Mouse (Mus musculus) kidney, embryonic 16.5 days (tissue): ENCODE results near the gene Lpcat2. TPM values are rescaled to one million over a fixed set of nuclear protein-coding genes. Genes with fewer than 3 reads are reported as not detected.

Experiments used
- ATAC-seq: fragments of 200-750 bp; cut with Nextera tagmentation; 2 replicates; pipeline ENCODE4 v1.8.0; 2017; ENCODE audit warnings: moderate TSS enrichment; ENCODE audit not compliant: low FRiP score, low TSS enrichment
- H3K27ac ChIP-seq: fragments of 300-500 bp; sonication (generic); 2 replicates; pipeline ENCODE4 v1.5.1; 2014; ENCODE audit warnings: low read length
- H3K27me3 ChIP-seq: fragments of 300-500 bp; sonication (generic); 2 replicates; pipeline ENCODE4 v1.6.1; 2014; ENCODE audit warnings: low read length, control low read depth, mixed read lengths; ENCODE audit not compliant: insufficient read depth
- H3K36me3 ChIP-seq: fragments of 300-500 bp; sonication (generic); 2 replicates; pipeline ENCODE4 v1.6.1; 2014; ENCODE audit warnings: low read length, control low read depth, mixed read lengths; ENCODE audit not compliant: insufficient read depth
- H3K4me1 ChIP-seq: fragments of 300-500 bp; sonication (generic); 2 replicates; pipeline ENCODE4 v1.6.1; 2014; ENCODE audit warnings: low read length, control low read depth, mixed read lengths; ENCODE audit not compliant: insufficient read depth
- H3K4me2 ChIP-seq: fragments of 300-500 bp; sonication (generic); replicated peaks from 2 replicates; pipeline ENCODE4 v1.6.1; 2014; ENCODE audit warnings: low read depth, low read length
- H3K4me3 ChIP-seq: fragments of 300-500 bp; sonication (generic); 2 replicates; pipeline ENCODE4 v1.5.1; 2014; ENCODE audit warnings: mild to moderate bottlenecking, low read length
- H3K9ac ChIP-seq: fragments of 300-500 bp; sonication (generic); replicated peaks from 2 replicates; pipeline ENCODE4 v1.6.1; 2014; ENCODE audit warnings: low read length
- H3K9me3 ChIP-seq: fragments of 300-500 bp; sonication (generic); 2 replicates; pipeline ENCODE4 v1.6.1; 2016; ENCODE audit warnings: low read length, control low read depth
- WGBS: fragments of 180-500 bp; shearing (Covaris S2); extraction: QIAGEN DNeasy Blood & Tissue Kit; methylation state at CpG from one replicate; pipeline ENCODE4 v1.1.7; 2014; 5-methylcytosine and 5-hydroxymethylcytosine counted together
- polyA plus RNA-seq: library from polyadenylated mRNA; unstranded; fragments of >200 nt; fragmentation: Nextera tagmentation; extraction: Ambion mirVana; gene quantifications from 2 replicates; pipeline ENCODE4 v1.2.1, GENCODE M21; 2015

Gene Lpcat2
- polyA plus RNA-seq: 5.5 and 6.1 TPM in 2 replicates

DNA sequence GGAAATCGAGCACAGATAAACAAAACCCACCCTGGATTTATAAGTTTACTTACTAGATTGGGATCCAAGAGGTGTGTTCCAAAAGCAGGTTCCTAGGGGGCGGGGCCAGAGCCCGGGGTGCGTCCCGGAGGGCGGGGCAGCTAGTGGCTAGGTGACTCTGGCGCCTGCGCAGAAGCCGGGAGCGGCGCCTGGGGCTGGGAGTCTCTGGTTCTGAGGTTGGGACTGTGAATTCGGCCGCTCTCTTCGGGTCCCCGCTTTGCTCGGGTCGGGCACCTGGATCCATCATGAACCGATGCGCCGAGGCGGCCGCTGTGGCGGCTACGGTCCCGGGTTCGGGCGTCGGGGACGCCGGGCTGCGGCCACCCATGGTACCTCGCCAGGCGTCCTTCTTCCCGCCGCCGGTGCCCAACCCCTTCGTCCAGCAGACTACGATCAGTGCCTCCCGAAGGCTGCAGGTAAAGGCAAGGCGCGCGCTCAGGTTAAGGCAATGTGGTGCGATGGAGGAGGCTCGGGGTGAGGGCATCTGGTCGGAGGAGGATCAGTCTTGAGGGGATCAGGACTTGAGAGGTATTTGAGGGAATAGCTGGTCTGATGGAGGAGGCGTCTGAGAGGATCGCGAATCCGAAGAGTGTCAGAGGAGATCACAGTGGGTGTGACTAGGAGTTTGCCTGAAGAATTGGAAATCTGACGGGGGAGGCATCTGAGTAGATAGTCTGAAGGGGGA lies at the start of gene Lpcat2:
Gene Lpcat2 (plus strand): TSS at position 169 of the 724 bp plus-strand sequence.
- Histone ChIP-seq H3K4me2 (peak within 1 kb of the TSS; percentile 71), H3K36me3 (no peaks in the 10 kb centered on the region), H3K9me3 (no peaks in the 10 kb centered on the region), H3K4me3 (peak within 1 kb of the TSS; percentile 63), H3K4me1 (peaks cover 27% of the 10 kb centered on the region), H3K27ac (no peak within 1 kb of the TSS), H3K9ac (peak within 1 kb of the TSS; percentile 74), H3K27me3 (no peaks in the 10 kb centered on the region)
- peak; percentile 72 for ATAC-seq
- 1% methylated on average over 50 of the region's 50 CpGs for WGBS

DNA sequence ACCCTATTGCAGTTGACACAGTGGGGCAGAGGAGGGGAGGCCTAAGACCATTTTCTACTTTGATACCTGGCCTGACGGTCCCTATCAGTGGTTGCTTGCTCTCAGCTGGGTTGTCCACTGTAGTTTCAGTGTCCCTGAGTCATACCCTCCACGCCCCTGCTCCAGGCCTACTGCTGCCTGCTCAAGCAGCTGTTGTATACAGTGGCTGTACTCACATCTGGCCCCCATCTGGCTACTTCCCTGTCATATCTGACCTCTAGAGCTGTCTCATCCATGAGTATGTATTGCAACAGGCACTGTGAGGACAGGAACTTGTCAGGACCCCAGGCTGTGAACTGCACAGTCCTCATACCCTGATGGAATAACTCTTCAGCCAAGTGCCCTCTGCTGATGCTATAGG lies 42.4 kb upstream of the Lpcat2 start:
- Histone ChIP-seq H3K27ac (no peak overlapping the region), H3K4me1 (no peaks in the 10 kb centered on the region), H3K36me3 (no peaks in the 10 kb centered on the region), H3K4me2 (no peak overlapping the region), H3K9me3 (no peaks in the 10 kb centered on the region), H3K4me3 (no peak overlapping the region), H3K27me3 (0 out of 2 replicates have a peak, but pooled peaks cover 3% of the 10 kb centered on the region), H3K9ac (no peak overlapping the region)
- no peak for ATAC-seq
- WGBS: 89% methylated on average over 2 of the region's 2 CpGs

DNA sequence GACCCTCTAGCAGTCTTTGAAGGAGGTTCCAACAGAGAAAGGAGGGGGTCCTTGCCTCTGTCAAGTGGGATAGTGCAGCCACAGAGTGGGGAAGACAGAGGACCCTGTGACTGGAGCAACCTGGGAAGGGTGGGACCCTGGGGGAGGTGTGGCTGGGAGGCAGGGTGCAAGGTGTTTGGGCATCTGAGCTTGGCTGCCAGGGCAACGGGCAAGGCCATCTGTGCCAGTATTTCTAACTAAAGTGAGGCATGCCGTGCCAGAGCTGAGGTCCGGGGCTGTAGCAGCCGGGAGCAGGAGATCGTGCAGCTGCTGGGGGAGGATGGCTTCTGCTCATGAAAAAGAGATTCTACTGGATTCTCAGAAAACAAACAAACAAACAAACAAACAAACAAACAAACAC lies 39.5 kb upstream of the Lpcat2 start:
- no peak overlapping the region for H3K27ac ChIP-seq
- no peak for ATAC-seq
- no peak overlapping the region for H3K4me3 ChIP-seq
- 88% methylated on average over 5 of the region's 5 CpGs for WGBS
- H3K9me3 ChIP-seq: no peaks in the 10 kb centered on the region
- no peaks in the 10 kb centered on the region for H3K4me1 ChIP-seq
- 0 out of 2 replicates have a peak, but pooled peaks cover 3% of the 10 kb centered on the region for H3K27me3 ChIP-seq
- no peak overlapping the region for H3K4me2 ChIP-seq
- H3K9ac ChIP-seq: no peak overlapping the region
- H3K36me3 ChIP-seq: no peaks in the 10 kb centered on the region

DNA sequence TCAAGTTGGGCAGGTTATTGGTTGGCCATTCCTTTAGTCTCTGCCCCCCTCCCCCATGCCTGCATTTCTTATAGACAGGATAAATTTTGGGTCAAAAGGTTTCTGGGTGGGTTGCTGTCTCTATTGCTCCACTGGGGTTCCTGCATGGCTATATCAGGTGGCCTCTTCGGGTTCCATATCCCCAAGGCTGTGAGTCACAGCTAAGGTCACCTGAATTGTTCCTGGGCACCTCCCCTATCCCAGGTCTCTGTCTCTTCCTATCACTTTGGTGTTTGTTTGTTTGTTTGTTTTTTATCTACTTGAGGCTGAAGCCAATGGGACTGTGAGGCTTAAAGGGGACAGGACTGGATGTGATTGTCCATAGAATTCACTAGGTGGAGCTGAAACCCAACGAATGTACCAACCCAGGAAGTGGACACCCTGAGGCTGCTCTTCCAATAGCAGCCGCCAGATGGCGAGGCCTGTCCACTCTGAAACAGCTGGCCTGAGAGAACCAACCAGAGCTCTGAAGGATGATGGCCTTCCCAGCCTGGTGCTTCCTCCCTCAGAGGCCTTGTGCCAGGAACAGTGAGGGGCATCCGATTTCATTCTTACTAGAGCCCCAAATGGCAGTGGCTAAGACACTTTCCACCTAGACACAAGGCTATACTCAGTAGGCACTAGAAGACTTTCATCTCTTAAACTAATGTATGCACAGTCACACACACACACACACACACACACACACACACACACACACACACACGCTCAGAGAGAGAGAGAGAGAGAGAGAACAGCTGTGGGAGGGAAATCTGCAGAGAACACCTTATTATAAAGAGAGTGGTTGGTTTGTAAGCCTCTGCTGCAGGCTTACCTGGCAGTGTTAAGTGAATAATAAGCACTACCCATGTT lies 37.0 kb upstream of the Lpcat2 start:
- Histone ChIP-seq H3K9ac (no peak overlapping the region), H3K4me3 (no peak overlapping the region), H3K27me3 (0 out of 2 replicates have a peak, but pooled peaks cover 3% of the 10 kb centered on the region), H3K4me2 (no peak overlapping the region), H3K4me1 (no peaks in the 10 kb centered on the region), H3K36me3 (no peaks in the 10 kb centered on the region), H3K27ac (no peak overlapping the region), H3K9me3 (no peaks in the 10 kb centered on the region)
- peak; percentile 85 for ATAC-seq
- 24% methylated on average over 6 of the region's 6 CpGs for WGBS

GRCm38 (mm10) chr8:92821151-92821550 lies 34.0 kb upstream of the Lpcat2 start:
- no peak overlapping the region for H3K27ac ChIP-seq
- H3K4me3 ChIP-seq: no peak overlapping the region
- H3K4me1 ChIP-seq: no peaks in the 10 kb centered on the region
- H3K36me3 ChIP-seq: no peaks in the 10 kb centered on the region
- no peaks in the 10 kb centered on the region for H3K9me3 ChIP-seq
- no peak overlapping the region for H3K9ac ChIP-seq
- H3K27me3 ChIP-seq: 0 out of 2 replicates have a peak, but pooled peaks cover 3% of the 10 kb centered on the region
- H3K4me2 ChIP-seq: no peak overlapping the region
- no peak for ATAC-seq

- no peak overlapping the region for H3K4me2 ChIP-seq
- WGBS: 66% methylated on average over 5 of the region's 5 CpGs
- H3K9ac ChIP-seq: no peak overlapping the region
Measured at GRCm38 (mm10) chr8:92822386-92822785, 32.8 kb upstream of the Lpcat2 start.

DNA sequence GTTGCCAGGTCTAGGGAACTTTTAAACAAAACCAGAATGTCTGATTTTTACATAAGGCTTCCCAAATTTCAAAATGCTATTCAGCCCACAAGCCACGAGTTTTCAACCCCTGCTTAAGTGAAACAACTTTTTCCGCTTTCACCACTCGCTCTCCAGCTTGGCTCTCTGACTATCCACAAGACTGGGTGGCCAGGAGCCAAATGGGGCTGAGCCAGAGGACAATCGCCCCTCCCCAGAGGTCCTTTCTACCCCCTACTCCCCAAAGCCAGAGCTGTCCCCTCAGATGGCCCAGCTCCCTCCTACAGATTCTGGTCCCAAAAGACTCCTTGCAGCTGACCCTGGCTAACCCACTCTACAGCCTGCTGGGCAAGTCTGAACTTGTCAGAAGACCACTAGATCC lies 29.1 kb upstream of the Lpcat2 start:
- ATAC-seq: no peak
- WGBS: 72% methylated on average over 4 of the region's 4 CpGs
- Histone ChIP-seq H3K4me1 (peaks cover 12% of the 10 kb centered on the region), H3K9ac (no peak overlapping the region), H3K9me3 (no peaks in the 10 kb centered on the region), H3K36me3 (no peaks in the 10 kb centered on the region), H3K27ac (no peak overlapping the region), H3K27me3 (no peaks in the 10 kb centered on the region), H3K4me2 (no peak overlapping the region), H3K4me3 (no peak overlapping the region)

More at GRCm38 (mm10) chr8:92822386-92822785, 32.8 kb upstream of the Lpcat2 start:
- H3K27ac ChIP-seq: no peak overlapping the region
- no peaks in the 10 kb centered on the region for H3K36me3 ChIP-seq
- no peaks in the 10 kb centered on the region for H3K9me3 ChIP-seq
- ATAC-seq: no peak
- H3K4me3 ChIP-seq: no peak overlapping the region
- H3K27me3 ChIP-seq: no peaks in the 10 kb centered on the region
- peaks cover 6% of the 10 kb centered on the region for H3K4me1 ChIP-seq

GRCm38 (mm10) chr8:92827243-92828034 lies 27.7 kb upstream of the Lpcat2 start, which contains the start of gene Mmp2:
Gene Mmp2 (plus strand): TSS chr8:92827291.
- Histone ChIP-seq H3K27ac (peak within 1 kb of the TSS; percentile 84), H3K9ac (peak within 1 kb of the TSS; percentile 74), H3K27me3 (no peaks in the 10 kb centered on the region), H3K4me3 (peak within 1 kb of the TSS; percentile 57), H3K4me2 (peak within 1 kb of the TSS; percentile 65), H3K4me1 (peaks cover 12% of the 10 kb centered on the region), H3K9me3 (no peaks in the 10 kb centered on the region), H3K36me3 (no peaks in the 10 kb centered on the region)
- WGBS: 1% methylated on average over 35 of the region's 37 CpGs
- ATAC-seq: peak; percentile 88

DNA sequence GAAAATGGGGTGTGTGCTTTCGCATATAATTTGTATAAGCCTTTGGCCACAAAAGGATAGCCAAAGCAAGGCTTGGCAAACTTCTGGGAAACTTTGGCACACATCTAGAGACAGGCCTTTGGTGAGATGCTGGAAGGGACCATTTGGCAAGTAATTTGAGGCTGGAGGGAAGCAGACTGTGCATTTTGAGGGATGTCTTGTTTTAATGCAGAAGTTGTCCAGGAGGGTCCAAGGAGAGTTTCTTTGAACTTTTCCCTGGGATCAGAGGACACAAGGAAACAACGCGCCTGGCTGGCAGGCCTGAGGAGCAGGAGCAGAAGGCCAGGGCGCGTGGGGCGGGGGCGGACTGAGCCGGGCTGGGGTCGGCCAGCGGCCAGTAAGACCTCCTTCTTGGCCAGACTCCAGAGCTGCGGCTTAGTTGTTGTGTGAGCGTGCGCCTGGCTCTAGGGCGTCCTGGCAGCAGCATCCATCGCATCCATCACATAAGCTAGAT lies 26.8 kb upstream of the Lpcat2 start:
- Histone ChIP-seq H3K27me3 (no peaks in the 10 kb centered on the region), H3K27ac (peak overlapping the region; percentile 84; the same call in 1 of the 2 replicates), H3K4me2 (peak overlapping the region; percentile 65), H3K9me3 (no peaks in the 10 kb centered on the region), H3K9ac (no peak overlapping the region; the same call in 1 of the 2 replicates), H3K36me3 (peaks cover 5% of the 10 kb centered on the region; the same call in 1 of the 2 replicates), H3K4me3 (peak overlapping the region; percentile 57), H3K4me1 (peaks cover 12% of the 10 kb centered on the region)
- peak; percentile 81 for ATAC-seq
- 28% methylated on average over 15 of the region's 15 CpGs for WGBS
